Mouse (Mus musculus) ES-E14 (cell line): ENCODE data around the gene Fam24b. TPM values are rescaled to one million over a fixed set of nuclear protein-coding genes. Genes with fewer than 3 reads are reported as not detected.

ENCODE experiments used
- DNase-seq: peaks from one replicate; pipeline ENCODE4 v3.0.0-alpha.2; 2013; ENCODE audit warnings: low read depth, low spot score
- H3K27ac ChIP-seq: 2 replicates; pipeline ENCODE4 v1.5.1; 2012; ENCODE audit warnings: low read depth, mild to moderate bottlenecking, low read length, moderate library complexity, mixed read lengths; ENCODE audit not compliant: poor library complexity, insufficient read depth, severe bottlenecking
- H3K36me3 ChIP-seq: 2 replicates; pipeline ENCODE4 v1.6.1; 2012; ENCODE audit warnings: mild to moderate bottlenecking, low read length, moderate library complexity, mixed read lengths; ENCODE audit not compliant: control insufficient read depth, poor library complexity, insufficient read depth, severe bottlenecking
- H3K4me1 ChIP-seq, 2 experiments: fragments of 150-350 bp in 1 of 2; sonication (generic) in 1 of 2; 2 replicates each; pipeline ENCODE4 v1.6.1; 2012; ENCODE audit warnings: low read length in 2 of 2, mild to moderate bottlenecking in 1 of 2, mixed read lengths in 1 of 2; ENCODE audit not compliant: control insufficient read depth in 2 of 2, insufficient read depth in 2 of 2, poor library complexity in 1 of 2
- H3K4me3 ChIP-seq, 2 experiments: fragments of 150-350 bp in 1 of 2; sonication (generic) in 1 of 2; 2 replicates each; pipeline ENCODE4 v1.5.1; 2012; ENCODE audit warnings: low read length in 2 of 2, low read depth in 1 of 2, mild to moderate bottlenecking in 1 of 2, mixed read lengths in 1 of 2; ENCODE audit not compliant: insufficient read depth in 1 of 2, poor library complexity in 1 of 2, severe bottlenecking in 1 of 2
- H3K9ac ChIP-seq: 2 replicates; pipeline ENCODE4 v1.6.1; 2012; ENCODE audit warnings: low read depth, mild to moderate bottlenecking, low read length, mixed read lengths; ENCODE audit not compliant: poor library complexity, insufficient read depth, severe bottlenecking
- H3K9me3 ChIP-seq: fragments of 150-350 bp; sonication (generic); 2 replicates; pipeline ENCODE4 v1.6.1; 2012; ENCODE audit warnings: low read depth, mild to moderate bottlenecking, low read length; ENCODE audit not compliant: control insufficient read depth, insufficient read depth
- CHD2 ChIP-seq: IDR thresholded peaks from 2 replicates; pipeline ENCODE4 v1.6.1; 2014; ENCODE audit warnings: mild to moderate bottlenecking, low read depth, low read length, inconsistent platforms
- HCFC1 ChIP-seq: IDR thresholded peaks from 2 replicates; pipeline ENCODE4 v1.6.1; 2012; ENCODE audit warnings: low read length, inconsistent platforms, borderline replicate concordance; ENCODE audit not compliant: insufficient read depth
- MAFK ChIP-seq: IDR thresholded peaks from 2 replicates; pipeline ENCODE4 v1.6.1; 2014; ENCODE audit warnings: mild to moderate bottlenecking, low read depth, low read length, inconsistent platforms; ENCODE audit not compliant: insufficient read depth
- ZC3H11A ChIP-seq: IDR thresholded peaks from 2 replicates; pipeline ENCODE4 v1.6.1; 2012; ENCODE audit warnings: low read depth, mild to moderate bottlenecking, inconsistent platforms, low read length, borderline replicate concordance
- ZNF384 ChIP-seq: IDR thresholded peaks from 2 replicates; pipeline ENCODE4 v1.6.1; 2012; ENCODE audit warnings: low read depth, low read length, inconsistent platforms
- in situ Hi-C, 2 experiments: fragments of 600-800 bp; cut with MboI; formaldehyde crosslinking; loops; one replicate each; pipeline ENCODE4 v1.15.1; 2025; ENCODE audit warnings: low sequenced_read_pairs in 2 of 2, inconsistent platforms in 1 of 2; ENCODE audit not compliant: unreplicated experiment in 2 of 2
- total RNA-seq: library from RNA; depleted of rRNA; stranded (reverse); fragments of 300-350 nt; gene quantifications from 2 replicates; pipeline ENCODE4 v1.2.3, GENCODE M21; 2012; rRNA removed

Gene Fam24b
- total RNA-seq, 1 experiment, result not detected

DNA sequence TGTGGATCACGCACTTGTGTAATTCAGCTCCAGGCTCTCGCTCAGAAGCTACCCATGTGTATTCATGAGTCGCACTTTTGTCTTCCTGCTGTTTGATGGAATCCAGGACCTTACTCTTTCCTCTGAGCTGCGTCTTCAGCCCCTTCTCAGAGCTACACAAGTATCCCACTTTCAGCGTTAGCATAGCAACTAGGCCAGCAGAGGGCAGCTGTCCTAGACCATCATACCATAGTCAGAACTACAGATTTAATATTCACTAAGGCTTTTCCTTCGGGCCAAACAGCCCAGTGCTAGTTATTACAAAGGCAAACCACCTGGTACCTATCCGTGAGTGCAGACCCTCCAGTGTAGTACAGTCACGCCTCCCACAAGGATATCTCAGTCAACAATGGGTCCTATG is 32.2 kb downstream of the Fam24b start:
- in situ Hi-C loops, result no loop called here
- no peak overlapping the region for H3K4me3 ChIP-seq
- no peaks in the 10 kb centered on the region for H3K9me3 ChIP-seq
- TF ChIP-seq HCFC1, result no peak
- TF ChIP-seq MAFK, result no peak
- TF ChIP-seq ZC3H11A, result no peak
- TF ChIP-seq CHD2, result no peak
- TF ChIP-seq ZNF384, result no peak
- H3K4me1 ChIP-seq, result no peaks in the 10 kb centered on the region
- H3K9ac ChIP-seq, result no peak overlapping the region
- no peak for DNase-seq
- no peaks in the 10 kb centered on the region for H3K36me3 ChIP-seq
- H3K27ac ChIP-seq, result no peak overlapping the region

Other genes starting within 250 kb of the Fam24b start
- not detected in 2 replicates for gene 4933402N03Rik, start 183.2 kb downstream of the Fam24b start, total RNA-seq
- 0.04 and 0.05 TPM in 2 replicates for gene 5430419D17Rik, start 155.1 kb downstream of the Fam24b start, total RNA-seq
- 0.16 and 0.71 TPM in 2 replicates for gene Cuzd1, start 7.2 kb downstream of the Fam24b start, total RNA-seq
- gene Fam24a, start 4.3 kb upstream of the Fam24b start, total RNA-seq, result not detected in 2 replicates
- 14.3 and 23.1 TPM in 2 replicates for gene 2310057M21Rik, start 33.2 kb upstream of the Fam24b start, total RNA-seq
- 44.5 and 50.6 TPM in 2 replicates for gene Pstk, start 41.6 kb upstream of the Fam24b start, total RNA-seq
- gene Ikzf5, start 81.0 kb upstream of the Fam24b start, total RNA-seq, result 9.1 and 9.2 TPM in 2 replicates
- gene Acadsb, start 81.1 kb upstream of the Fam24b start, total RNA-seq, result 11.8 and 22.4 TPM in 2 replicates
- gene Hmx3, start 213.4 kb upstream of the Fam24b start, total RNA-seq, result not detected in 2 replicates
- gene Hmx2, start 219.3 kb upstream of the Fam24b start, total RNA-seq, result 0.18 and 0.21 TPM in 2 replicates
- 127 and 131 TPM in 2 replicates for gene Bub3, start 230.7 kb upstream of the Fam24b start, total RNA-seq